Mouse (Mus musculus): Measurements from ENCODE around the gene Gm3238.
"Not testable (repeated sequence)": the region's sequence is repeated elsewhere in the genome, so short reads cannot be mapped to it uniquely, and the experiment has no call there.

Gm3238 gene

GRCm38 (mm10) chr10:77741924-77742688 is 29.0 kb downstream of the Gm3238 start, which contains the start of gene Gm18596:
Gene Gm18596, minus strand, starts transcription at chr10:77742638.
- DNase-seq: not testable (repeated sequence)

- no peak for DNase-seq
These were observed 32.2 kb downstream of the Gm3238 start for GRCm38 (mm10) chr10:77738929-77739328.

GRCm38 (mm10) chr10:77735928-77736327 is 35.2 kb downstream of the Gm3238 start:
- no peak for DNase-seq

- peak in 1 of 2 experiments; percentile 11 for DNase-seq
These were observed 41.9 kb downstream of the Gm3238 start for GRCm38 (mm10) chr10:77729241-77729640.

GRCm38 (mm10) chr10:77728280-77728679 is 42.8 kb downstream of the Gm3238 start:
- DNase-seq: no peak

GRCm38 (mm10) chr10:77726186-77726585 is 44.9 kb downstream of the Gm3238 start, which contains the start of gene Gm10100:
Gene Gm10100, plus strand, starts transcription at chr10:77726486.
- DNase-seq: no peak

- DNase-seq: no peak
These were observed 46.3 kb downstream of the Gm3238 start for GRCm38 (mm10) chr10:77724855-77725254.
